Mouse (Mus musculus) hindbrain, embryonic 10.5 days (tissue): Measurements from ENCODE around the gene Arhgef11. TPM values are rescaled to one million over a fixed set of nuclear protein-coding genes. Genes with fewer than 3 reads are reported as not detected.

Experiments used
- DNase-seq: peaks from one replicate; pipeline ENCODE4 v3.0.0-alpha.2; 2017; ENCODE audit warnings: low spot score
- H3K27ac ChIP-seq: fragments of 300-500 bp; sonication (generic); 2 replicates; pipeline ENCODE4 v1.5.1; 2016; ENCODE audit warnings: mild to moderate bottlenecking, moderate library complexity
- H3K27me3 ChIP-seq: fragments of 300-500 bp; sonication (generic); 2 replicates; pipeline ENCODE4 v1.6.1; 2016; ENCODE audit warnings: mild to moderate bottlenecking; ENCODE audit not compliant: poor library complexity, insufficient read depth, severe bottlenecking
- H3K36me3 ChIP-seq: fragments of 300-500 bp; sonication (generic); 2 replicates; pipeline ENCODE4 v1.6.1; 2016; ENCODE audit warnings: mild to moderate bottlenecking, moderate library complexity
- H3K4me1 ChIP-seq: fragments of 300-500 bp; sonication (generic); replicated peaks from 2 replicates; pipeline ENCODE4 v1.6.1; 2016; ENCODE audit warnings: mild to moderate bottlenecking
- H3K4me3 ChIP-seq: fragments of 300-500 bp; sonication (generic); 2 replicates; pipeline ENCODE4 v1.5.1; 2016; ENCODE audit warnings: mild to moderate bottlenecking, moderate library complexity
- H3K9me3 ChIP-seq: fragments of 300-500 bp; sonication (generic); 2 replicates; pipeline ENCODE4 v1.6.1; 2016; ENCODE audit warnings: mild to moderate bottlenecking, moderate library complexity
- WGBS: fragments of 180-500 bp; shearing (Covaris S2); methylation state at CpG from one replicate; pipeline ENCODE4 v1.1.7; 2016; 5-methylcytosine and 5-hydroxymethylcytosine counted together
- polyA plus RNA-seq: library from polyadenylated mRNA; unstranded; fragments of >200 nt; fragmentation: Nextera tagmentation; extraction: Ambion mirVana; gene quantifications from 2 replicates; pipeline ENCODE4 v1.2.1, GENCODE M21; 2016

Arhgef11 gene
- polyA plus RNA-seq, 1 experiment from 2014 or later: 18.7 TPM

DNA sequence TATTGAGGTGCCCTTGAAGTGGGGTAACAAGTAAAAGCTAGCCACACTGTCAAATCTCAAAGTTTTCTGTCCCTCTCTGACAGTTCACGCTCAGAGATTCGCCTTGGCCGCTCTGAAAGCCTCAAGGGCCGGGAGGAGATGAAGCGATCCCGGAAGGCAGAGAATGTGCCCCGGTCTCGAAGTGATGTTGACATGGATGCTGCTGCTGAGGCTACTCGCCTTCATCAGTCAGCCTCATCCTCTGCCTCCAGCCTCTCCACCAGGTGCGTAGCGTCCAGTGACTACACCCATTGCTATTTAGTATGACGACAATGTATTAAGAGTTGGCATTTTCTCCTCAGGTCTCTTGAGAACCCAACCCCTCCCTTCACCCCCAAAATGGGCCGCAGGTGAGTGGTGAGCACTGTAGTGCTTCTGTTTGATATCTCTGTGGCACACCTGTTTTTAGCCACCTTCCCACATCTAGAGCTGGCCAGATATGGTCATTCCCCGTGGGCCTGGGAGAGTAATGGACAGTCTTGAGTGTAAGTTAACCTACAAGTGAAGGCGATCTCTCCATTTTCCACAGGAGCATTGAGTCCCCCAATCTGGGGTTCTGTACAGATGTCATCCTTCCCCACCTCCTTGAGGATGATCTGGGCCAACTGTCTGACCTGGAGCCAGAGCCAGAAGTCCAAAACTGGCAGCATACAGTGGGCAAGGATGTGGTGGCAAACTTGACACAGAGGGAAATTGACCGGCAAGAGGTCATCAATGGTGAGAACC lies 108.2 kb downstream of the Arhgef11 start:
- Histone ChIP-seq H3K27me3 (no peaks in the 10 kb centered on the region), H3K4me1 (no peaks in the 10 kb centered on the region), H3K27ac (no peak overlapping the region), H3K4me3 (no peak overlapping the region), H3K36me3 (peaks cover 98% of the 10 kb centered on the region), H3K9me3 (no peaks in the 10 kb centered on the region)
- 97% methylated on average over 16 of the region's 16 CpGs for WGBS
- no peak for DNase-seq

- Histone ChIP-seq H3K4me1 (no peaks in the 10 kb centered on the region), H3K4me3 (no peak overlapping the region), H3K27ac (no peak overlapping the region), H3K36me3 (peaks cover 98% of the 10 kb centered on the region), H3K9me3 (no peaks in the 10 kb centered on the region), H3K27me3 (no peaks in the 10 kb centered on the region)
- WGBS: 92% methylated on average over 7 of the region's 7 CpGs
- DNase-seq: no peak
These were observed 108.8 kb downstream of the Arhgef11 start for GRCm38 (mm10) chr3:87726191-87726590.

DNA sequence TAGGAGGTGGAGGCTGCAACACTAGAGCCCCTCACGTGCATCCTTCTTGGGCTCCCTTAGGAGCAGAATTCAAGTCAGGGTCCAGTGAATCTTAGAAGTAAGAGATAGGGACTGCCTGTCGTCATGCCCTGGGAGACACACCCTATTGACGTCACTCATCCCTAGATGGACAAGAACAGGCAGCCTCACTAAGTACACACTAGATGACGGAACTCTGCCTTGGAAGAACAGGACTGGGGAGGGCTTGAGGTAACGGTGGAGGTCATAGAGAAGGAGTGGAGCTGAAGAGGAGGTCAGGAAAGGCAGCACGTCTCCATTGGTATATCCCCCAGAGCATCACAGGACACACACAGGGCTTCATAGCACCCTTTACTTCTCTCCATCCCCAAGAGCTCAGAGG lies 111.3 kb downstream of the Arhgef11 start:
- Histone ChIP-seq H3K9me3 (no peaks in the 10 kb centered on the region), H3K36me3 (peaks cover 98% of the 10 kb centered on the region), H3K4me1 (no peaks in the 10 kb centered on the region), H3K27me3 (no peaks in the 10 kb centered on the region), H3K4me3 (no peak overlapping the region), H3K27ac (no peak overlapping the region)
- WGBS: 92% methylated on average over 6 of the region's 6 CpGs
- DNase-seq: no peak

GRCm38 (mm10) chr3:87733098-87733497 lies 115.7 kb downstream of the Arhgef11 start:
- 87% methylated on average over 4 of the region's 4 CpGs for WGBS
- H3K4me1 ChIP-seq: 0 out of 2 replicates have a peak, but pooled peaks cover 5% of the 10 kb centered on the region
- H3K27ac ChIP-seq: no peak overlapping the region
- no peaks in the 10 kb centered on the region for H3K27me3 ChIP-seq
- peaks cover 98% of the 10 kb centered on the region for H3K36me3 ChIP-seq
- DNase-seq: no peak
- no peak overlapping the region for H3K4me3 ChIP-seq
- H3K9me3 ChIP-seq: no peaks in the 10 kb centered on the region

DNA sequence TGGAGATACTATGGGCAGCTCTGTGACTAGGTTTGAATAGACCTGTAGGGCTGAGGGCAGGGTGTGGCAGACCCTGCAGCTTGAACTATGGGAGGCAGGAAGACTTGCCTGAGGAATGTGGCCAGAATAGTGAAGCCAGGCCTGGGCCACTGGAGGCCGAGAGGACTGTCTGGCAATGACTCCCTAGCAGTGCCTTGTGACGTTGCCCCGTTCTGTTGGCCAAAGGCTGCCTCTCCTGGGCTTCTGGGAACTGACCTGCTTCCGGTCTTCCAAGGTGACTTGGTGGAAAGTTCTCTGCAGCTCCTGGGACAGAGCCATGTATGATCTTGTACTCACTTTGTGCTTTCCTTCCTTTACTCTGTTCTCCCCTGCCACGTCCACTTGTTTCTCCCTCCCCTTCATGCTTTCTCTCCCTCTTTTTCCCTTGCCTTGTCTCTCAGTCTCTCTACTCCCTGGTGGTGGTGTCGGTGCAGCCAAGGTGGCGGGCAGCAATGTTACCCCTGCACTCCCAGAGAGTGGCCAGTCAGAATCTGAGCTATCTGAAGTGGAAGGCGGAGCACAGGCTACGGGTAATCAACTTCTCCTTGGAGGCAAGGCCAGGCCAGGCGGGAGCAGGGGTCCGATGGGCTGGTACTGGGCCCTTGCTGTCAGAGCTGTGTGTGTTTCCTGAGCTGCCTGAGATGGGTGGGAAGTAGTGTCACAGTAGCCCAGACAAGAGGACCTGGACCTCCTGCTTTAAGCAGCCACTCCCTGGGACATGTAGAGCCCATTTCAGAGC lies 116.8 kb downstream of the Arhgef11 start:
- peaks cover 97% of the 10 kb centered on the region for H3K36me3 ChIP-seq

GRCm38 (mm10) chr3:87735335-87735734 lies 118.0 kb downstream of the Arhgef11 start:
- Histone ChIP-seq H3K27me3 (no peaks in the 10 kb centered on the region), H3K36me3 (peaks cover 94% of the 10 kb centered on the region), H3K4me3 (no peak overlapping the region), H3K27ac (no peak overlapping the region), H3K4me1 (0 out of 2 replicates have a peak, but pooled peaks cover 5% of the 10 kb centered on the region), H3K9me3 (no peaks in the 10 kb centered on the region)
- WGBS: 80% methylated on average over 9 of the region's 9 CpGs
- DNase-seq: no peak

More for the DNA sequence above, 116.8 kb downstream of the Arhgef11 start:
- no peak overlapping the region for H3K4me3 ChIP-seq
- H3K27me3 ChIP-seq: no peaks in the 10 kb centered on the region
- no peak overlapping the region for H3K27ac ChIP-seq
- no peak for DNase-seq
- WGBS: 84% methylated on average over 11 of the region's 11 CpGs
- 0 out of 2 replicates have a peak, but pooled peaks cover 5% of the 10 kb centered on the region for H3K4me1 ChIP-seq
- no peaks in the 10 kb centered on the region for H3K9me3 ChIP-seq

DNA sequence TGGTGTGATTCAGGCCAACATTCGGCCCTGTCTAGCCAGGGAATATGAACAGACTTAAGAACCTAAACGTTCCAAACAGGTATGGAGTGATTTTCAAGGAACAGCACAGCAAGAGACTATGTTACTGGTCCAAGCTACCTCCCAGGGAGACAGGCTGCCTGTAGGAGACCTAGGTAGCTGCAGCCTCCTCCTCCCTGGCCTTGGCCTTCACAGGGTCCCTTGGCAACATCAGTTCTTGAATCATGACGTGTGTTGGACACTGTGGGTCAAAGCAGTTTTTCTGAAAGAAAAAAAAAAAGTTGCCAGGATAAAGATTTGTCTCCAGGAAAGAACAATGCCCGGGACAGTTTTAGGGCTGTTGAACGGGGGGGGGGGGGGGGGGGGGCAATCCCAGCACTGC lies 121.5 kb downstream of the Arhgef11 start:
- 88% methylated on average over 5 of the region's 5 CpGs for WGBS
- H3K36me3 ChIP-seq: peaks cover 58% of the 10 kb centered on the region
- no peak for DNase-seq
- no peaks in the 10 kb centered on the region for H3K27me3 ChIP-seq
- no peak overlapping the region for H3K4me3 ChIP-seq
- no peaks in the 10 kb centered on the region for H3K9me3 ChIP-seq
- 0 out of 2 replicates have a peak, but pooled peaks cover 5% of the 10 kb centered on the region for H3K4me1 ChIP-seq
- no peak overlapping the region for H3K27ac ChIP-seq

DNA sequence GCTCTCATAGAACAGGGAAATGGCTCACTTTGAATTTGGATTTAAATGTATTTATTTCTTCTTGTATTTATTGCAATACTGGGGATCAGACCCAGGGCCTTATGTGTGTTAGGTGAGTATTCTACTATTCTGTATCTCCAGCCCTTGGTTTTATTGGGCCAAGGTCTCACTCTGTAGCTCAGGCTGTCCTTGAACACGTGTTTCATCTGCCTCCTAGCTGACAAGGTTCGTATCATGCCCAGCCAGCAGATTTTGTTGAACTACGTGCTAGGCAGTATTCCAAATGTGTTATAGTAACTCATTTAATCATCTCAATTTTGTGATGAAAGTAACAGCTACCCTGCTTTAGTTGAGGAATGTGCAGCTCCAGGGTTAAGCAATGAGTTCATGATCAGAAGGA lies 124.7 kb downstream of the Arhgef11 start:
- H3K4me1 ChIP-seq: peaks cover 18% of the 10 kb centered on the region
- WGBS: 91% methylated on average over 3 of the region's 3 CpGs
- no peak for DNase-seq

DNA sequence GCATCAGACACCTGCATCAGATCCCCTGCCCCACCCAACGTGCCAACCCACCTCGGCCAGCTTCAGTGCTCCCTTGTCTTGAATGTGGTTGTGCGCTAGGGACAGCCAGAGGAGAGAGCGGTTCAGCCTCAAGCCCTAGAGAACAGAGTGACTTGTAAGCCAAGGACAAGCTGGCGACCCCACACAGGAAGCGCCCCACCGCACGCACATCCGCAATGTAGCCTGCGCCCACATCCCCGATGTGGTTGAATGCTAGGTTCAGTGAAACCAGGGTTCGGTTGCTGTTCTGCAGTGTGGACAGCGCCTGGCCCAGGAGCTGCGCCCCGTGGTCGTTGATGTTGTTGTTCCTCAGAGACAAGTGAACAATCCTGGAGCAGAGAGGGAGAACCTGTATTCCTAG lies 125.4 kb downstream of the Arhgef11 start:
- DNase-seq: no peak
- Histone ChIP-seq H3K27ac (no peak overlapping the region), H3K36me3 (peaks cover 21% of the 10 kb centered on the region), H3K27me3 (no peaks in the 10 kb centered on the region), H3K4me1 (peaks cover 18% of the 10 kb centered on the region), H3K9me3 (no peaks in the 10 kb centered on the region), H3K4me3 (no peak overlapping the region)
- 88% methylated on average over 16 of the region's 16 CpGs for WGBS

More for the DNA sequence above, 124.7 kb downstream of the Arhgef11 start:
- no peaks in the 10 kb centered on the region for H3K27me3 ChIP-seq
- H3K27ac ChIP-seq: no peak overlapping the region
- H3K9me3 ChIP-seq: no peaks in the 10 kb centered on the region
- peaks cover 27% of the 10 kb centered on the region for H3K36me3 ChIP-seq
- H3K4me3 ChIP-seq: no peak overlapping the region

DNA sequence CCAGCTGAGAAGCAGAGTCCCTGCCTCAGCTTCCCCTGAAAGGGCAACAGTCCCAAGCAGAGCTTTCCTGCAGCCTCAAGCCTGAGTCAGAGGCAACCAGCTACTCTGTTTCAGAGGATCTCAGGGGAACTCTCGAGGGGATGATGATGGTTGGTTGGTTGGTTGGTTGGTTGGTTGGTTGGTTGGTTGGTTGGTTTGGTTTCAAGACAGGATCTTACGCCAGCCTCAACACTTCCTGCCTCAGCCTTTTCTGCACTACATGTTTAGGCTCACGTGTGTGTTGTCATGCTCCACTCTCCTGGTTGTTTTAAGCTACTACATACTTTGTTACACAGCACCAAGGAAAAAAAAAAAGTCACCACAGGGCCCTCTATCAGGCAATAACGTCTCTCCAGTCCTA lies 126.6 kb downstream of the Arhgef11 start:
- Histone ChIP-seq H3K27me3 (no peaks in the 10 kb centered on the region), H3K27ac (no peak overlapping the region), H3K36me3 (peaks cover 10% of the 10 kb centered on the region), H3K9me3 (no peaks in the 10 kb centered on the region), H3K4me1 (peaks cover 25% of the 10 kb centered on the region), H3K4me3 (no peak overlapping the region)
- DNase-seq: no peak
- 88% methylated on average over 4 of the region's 4 CpGs for WGBS

GRCm38 (mm10) chr3:87745036-87745659 lies 127.8 kb downstream of the Arhgef11 start:
- peak overlapping the region; percentile 81 for H3K27ac ChIP-seq
- peak overlapping the region; percentile 35 for H3K4me3 ChIP-seq
- 31% methylated on average over 18 of the region's 18 CpGs for WGBS
- peaks cover 2% of the 10 kb centered on the region; the same call in 1 of the 2 replicates for H3K27me3 ChIP-seq
- no peaks in the 10 kb centered on the region for H3K9me3 ChIP-seq
- H3K36me3 ChIP-seq: 0 out of 2 replicates have a peak, but pooled peaks cover 3% of the 10 kb centered on the region
- no peak for DNase-seq
- H3K4me1 ChIP-seq: peaks cover 25% of the 10 kb centered on the region

DNA sequence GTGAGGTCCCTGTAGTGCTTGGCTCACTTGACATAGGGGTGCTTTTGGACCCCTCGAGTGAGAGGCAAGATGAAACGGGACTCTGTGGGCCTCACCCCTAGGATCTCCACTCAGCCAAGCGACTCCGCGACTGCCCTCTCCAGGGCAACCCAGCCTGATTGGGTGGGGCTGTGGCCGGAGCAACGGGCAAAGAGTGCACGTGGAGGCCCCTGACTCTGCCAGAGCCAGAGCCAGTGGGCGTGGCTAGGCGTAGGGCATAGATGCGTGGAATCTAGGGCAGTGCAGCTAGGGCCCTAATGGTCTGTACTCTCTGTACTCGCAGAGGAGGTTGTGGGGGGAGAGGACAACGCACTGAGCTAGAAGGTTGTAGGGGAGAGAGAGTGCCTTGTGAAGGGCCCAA lies 131.1 kb downstream of the Arhgef11 start, which contains the start of gene Lrrc71:
Gene Lrrc71 (minus strand): TSS at position 195 of the 400 bp plus-strand sequence.
- Histone ChIP-seq H3K27ac (no peak within 1 kb of the TSS), H3K4me3 (no peak within 1 kb of the TSS), H3K4me1 (peaks cover 25% of the 10 kb centered on the region), H3K9me3 (no peaks in the 10 kb centered on the region), H3K27me3 (peaks cover 9% of the 10 kb centered on the region; the same call in 1 of the 2 replicates), H3K36me3 (0 out of 2 replicates have a peak, but pooled peaks cover 8% of the 10 kb centered on the region)
- DNase-seq: no peak
- 44% methylated on average over 13 of the region's 13 CpGs for WGBS
